Mouse (Mus musculus): ENCODE measurements around the gene Hist1h1e.

DNA sequence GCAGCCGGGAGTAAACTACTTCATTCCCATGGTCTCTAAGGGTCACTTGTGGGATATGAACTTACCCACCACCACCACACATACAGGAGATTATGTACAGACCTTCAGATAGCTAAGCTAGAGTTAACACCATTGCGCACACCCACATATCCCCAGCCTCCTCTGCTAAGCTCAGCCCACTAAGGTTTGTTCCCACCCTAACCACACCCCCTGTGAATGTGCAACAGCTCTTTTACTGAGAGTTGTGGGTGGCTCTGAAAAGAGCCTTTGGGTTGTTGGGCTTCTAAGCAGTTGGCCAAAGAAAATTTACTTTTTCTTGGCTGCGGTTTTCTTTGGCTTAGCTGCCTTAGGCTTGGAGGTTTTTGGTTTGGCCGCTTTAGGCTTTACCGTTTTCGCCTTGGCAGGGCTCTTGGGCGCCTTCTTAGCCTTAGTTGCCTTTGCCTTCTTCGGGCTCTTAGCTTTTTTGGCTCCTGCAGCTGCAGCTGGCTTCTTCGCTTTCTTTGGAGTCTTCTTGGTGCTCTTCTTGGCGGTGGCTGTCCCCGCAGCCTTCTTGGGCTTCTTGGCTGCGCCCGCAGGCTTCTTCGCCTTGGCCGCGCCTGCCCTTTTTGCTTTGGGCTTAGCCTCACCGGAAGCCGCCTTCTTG lies 705 bp downstream of the Hist1h1e start:
- TF ChIP-seq CTCF (IDR thresholded peaks at IDR 0.05; ENCODE audit: insufficient read depth, low read depth, low read length) (no peak), POLR2A (IDR thresholded peaks at IDR 0.05; ENCODE audit: insufficient read depth, low read depth, low read length) (no peak)

Measured in olfactory bulb, adult 2 months (tissue).